Mouse (Mus musculus) heart, embryonic 16.5 days (tissue): ENCODE measurements around the gene Padi3. TPM values are rescaled to one million over a fixed set of nuclear protein-coding genes. Genes with fewer than 3 reads are reported as not detected.

Source experiments
- ATAC-seq: fragments of 200-750 bp; cut with Nextera tagmentation; replicated peaks from 2 replicates; pipeline ENCODE4 v1.8.0; 2017; ENCODE audit warnings: moderate number of reproducible peaks; ENCODE audit not compliant: insufficient read depth, low FRiP score; ENCODE audit errors: extremely low read depth
- H3K27ac ChIP-seq: fragments of 300-500 bp; sonication (generic); 2 replicates; pipeline ENCODE4 v1.5.1; 2014; ENCODE audit warnings: mild to moderate bottlenecking, low read length, control low read depth, moderate library complexity
- H3K27me3 ChIP-seq: fragments of 300-500 bp; sonication (generic); 2 replicates; pipeline ENCODE4 v1.6.1; 2014; ENCODE audit warnings: low read length, mixed read lengths; ENCODE audit not compliant: control insufficient read depth, insufficient read depth
- H3K36me3 ChIP-seq: fragments of 300-500 bp; sonication (generic); 2 replicates; pipeline ENCODE4 v1.6.1; 2014; ENCODE audit not compliant: control insufficient read depth, insufficient read depth
- H3K4me1 ChIP-seq: fragments of 300-500 bp; sonication (generic); 2 replicates; pipeline ENCODE4 v1.6.1; 2014; ENCODE audit warnings: low read length, mixed read lengths; ENCODE audit not compliant: control insufficient read depth, insufficient read depth
- H3K4me2 ChIP-seq: fragments of 300-500 bp; sonication (generic); 2 replicates; pipeline ENCODE4 v1.6.1; 2014; ENCODE audit warnings: low read depth, mild to moderate bottlenecking, control low read depth, low read length
- H3K4me3 ChIP-seq: fragments of 300-500 bp; sonication (generic); 2 replicates; pipeline ENCODE4 v1.5.1; 2014; ENCODE audit warnings: mild to moderate bottlenecking, control low read depth, low read length
- H3K9ac ChIP-seq: fragments of 300-500 bp; sonication (generic); 2 replicates; pipeline ENCODE4 v1.6.1; 2014; ENCODE audit warnings: low read length, control low read depth
- H3K9me3 ChIP-seq: fragments of 300-500 bp; sonication (generic); replicated peaks from 2 replicates; pipeline ENCODE4 v1.6.1; 2016; ENCODE audit warnings: low read length; ENCODE audit not compliant: control insufficient read depth
- WGBS: fragments of 180-500 bp; shearing (Covaris S2); extraction: QIAGEN DNeasy Blood & Tissue Kit; methylation state at CpG from one replicate; pipeline ENCODE4 v1.1.7; 2014; 5-methylcytosine and 5-hydroxymethylcytosine counted together
- polyA plus RNA-seq: library from polyadenylated mRNA; unstranded; fragments of >200 nt; fragmentation: Nextera tagmentation; extraction: Ambion mirVana; gene quantifications from 2 replicates; pipeline ENCODE4 v1.2.1, GENCODE M21; 2015

Gene Padi3
- polyA plus RNA-seq, 1 experiment from 2014 or later: 0.55 TPM

DNA sequence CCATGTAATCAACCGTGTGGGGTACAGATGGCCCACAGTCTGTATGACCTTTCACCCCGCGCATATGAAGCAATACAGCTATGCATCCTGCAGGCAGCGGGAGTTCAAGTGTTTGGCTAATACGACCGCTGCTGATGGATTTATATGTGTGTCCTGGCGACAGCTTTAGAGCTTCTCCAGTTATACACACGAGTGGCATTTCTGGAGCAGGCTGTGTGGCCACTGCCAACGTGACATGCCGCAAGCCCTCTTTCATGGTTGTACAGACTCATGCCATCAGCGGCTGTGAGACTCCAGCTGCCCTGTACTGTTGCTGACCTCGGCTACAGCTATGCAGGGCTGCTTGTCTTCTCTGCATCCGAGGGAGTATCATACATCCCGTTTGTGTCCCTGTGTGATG lies 29.9 kb downstream of the Padi3 start:
- H3K27ac ChIP-seq: peak overlapping the region; percentile 19
- 61% methylated on average over 14 of the region's 14 CpGs for WGBS

DNA sequence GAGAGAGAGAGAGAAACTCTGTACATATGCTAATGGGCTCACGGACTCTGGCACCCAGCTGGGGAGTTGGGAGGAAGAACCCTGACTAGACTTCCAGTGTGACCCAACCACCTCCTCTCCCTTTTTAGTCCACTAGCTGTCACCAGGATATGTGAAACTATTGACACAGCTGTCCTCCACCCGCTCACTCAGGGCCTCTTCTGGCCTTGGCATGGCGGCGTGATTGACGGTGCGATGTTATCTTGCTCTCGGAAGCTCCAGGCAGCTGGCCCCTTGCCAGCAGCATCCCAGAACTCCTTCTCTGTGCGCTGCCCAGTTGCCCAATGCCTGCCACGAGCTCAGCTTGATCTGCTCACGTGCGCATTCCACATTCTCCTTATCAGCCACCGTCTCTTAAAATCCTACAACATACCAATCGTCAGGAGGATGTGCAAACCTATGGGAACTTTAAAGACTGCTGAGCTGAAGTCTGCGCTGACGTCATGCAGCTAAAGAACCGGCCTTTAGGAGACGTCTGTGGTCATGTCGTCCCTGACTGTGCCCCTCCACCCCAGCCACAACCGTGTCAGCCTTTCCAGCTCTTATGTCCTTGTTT lies 30.5 kb downstream of the Padi3 start:
- WGBS: 14% methylated on average over 19 of the region's 19 CpGs
- H3K27ac ChIP-seq: peak overlapping the region; percentile 19

More for the DNA sequence above, 29.9 kb downstream of the Padi3 start:
- Histone ChIP-seq H3K9ac (no peak overlapping the region), H3K27me3 (no peaks in the 10 kb centered on the region), H3K4me3 (no peak overlapping the region), H3K36me3 (no peaks in the 10 kb centered on the region), H3K4me2 (no peak overlapping the region), H3K4me1 (no peaks in the 10 kb centered on the region; the same call in 1 of the 2 replicates), H3K9me3 (0 out of 2 replicates have a peak, but pooled peaks cover 3% of the 10 kb centered on the region)
- no peak for ATAC-seq

DNA sequence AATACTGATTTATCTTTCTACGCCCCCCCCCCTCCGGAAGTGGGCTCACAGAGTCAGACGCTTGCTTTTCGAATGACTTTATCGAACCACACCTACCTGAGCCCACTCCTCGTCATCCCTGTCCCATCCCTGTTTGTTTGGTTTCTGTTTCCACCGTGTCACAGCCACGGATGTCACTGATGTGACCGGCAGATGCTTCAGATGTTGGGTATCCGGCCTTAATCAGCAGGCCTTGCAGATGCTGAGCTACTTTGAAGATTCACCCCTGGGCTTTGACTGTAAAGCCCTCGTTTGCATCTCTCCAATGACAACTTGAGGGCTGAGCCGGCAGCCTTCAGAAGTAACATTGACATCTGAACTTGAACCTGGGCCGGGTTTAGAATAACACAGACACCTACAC lies 33.8 kb downstream of the Padi3 start:
- H3K27ac ChIP-seq: no peak overlapping the region
- no peak overlapping the region for H3K4me3 ChIP-seq
- no peaks in the 10 kb centered on the region; the same call in 1 of the 2 replicates for H3K4me1 ChIP-seq
- no peak for ATAC-seq
- 74% methylated on average over 13 of the region's 13 CpGs for WGBS
- H3K36me3 ChIP-seq: no peaks in the 10 kb centered on the region
- no peaks in the 10 kb centered on the region for H3K9me3 ChIP-seq
- H3K27me3 ChIP-seq: no peaks in the 10 kb centered on the region
- no peak overlapping the region for H3K9ac ChIP-seq
- no peak overlapping the region for H3K4me2 ChIP-seq

More for the DNA sequence above, 30.5 kb downstream of the Padi3 start:
- Histone ChIP-seq H3K27me3 (no peaks in the 10 kb centered on the region), H3K9ac (no peak overlapping the region), H3K36me3 (no peaks in the 10 kb centered on the region), H3K4me3 (no peak overlapping the region), H3K4me1 (no peaks in the 10 kb centered on the region; the same call in 1 of the 2 replicates), H3K4me2 (peak overlapping the region; percentile 25), H3K9me3 (0 out of 2 replicates have a peak, but pooled peaks cover 3% of the 10 kb centered on the region)
- ATAC-seq: peak; percentile 66

GRCm38 (mm10) chr4:140775876-140776275 lies 34.6 kb downstream of the Padi3 start:
- ATAC-seq: no peak
- WGBS: 70% methylated on average over 10 of the region's 10 CpGs

GRCm38 (mm10) chr4:140774893-140775292 lies 35.6 kb downstream of the Padi3 start:
- ATAC-seq: no peak
- no peaks in the 10 kb centered on the region for H3K9me3 ChIP-seq
- H3K27me3 ChIP-seq: no peaks in the 10 kb centered on the region
- no peak overlapping the region for H3K9ac ChIP-seq
- H3K4me1 ChIP-seq: peaks cover 2% of the 10 kb centered on the region; the same call in 1 of the 2 replicates
- no peak overlapping the region for H3K27ac ChIP-seq
- 91% methylated on average over 9 of the region's 9 CpGs for WGBS
- H3K4me3 ChIP-seq: no peak overlapping the region
- H3K36me3 ChIP-seq: no peaks in the 10 kb centered on the region
- H3K4me2 ChIP-seq: no peak overlapping the region

More at GRCm38 (mm10) chr4:140775876-140776275, 34.6 kb downstream of the Padi3 start:
- H3K9ac ChIP-seq: no peak overlapping the region
- no peak overlapping the region for H3K27ac ChIP-seq
- H3K4me1 ChIP-seq: no peaks in the 10 kb centered on the region; the same call in 1 of the 2 replicates
- H3K36me3 ChIP-seq: no peaks in the 10 kb centered on the region
- H3K9me3 ChIP-seq: no peaks in the 10 kb centered on the region
- H3K4me3 ChIP-seq: no peak overlapping the region
- no peaks in the 10 kb centered on the region for H3K27me3 ChIP-seq
- no peak overlapping the region for H3K4me2 ChIP-seq

DNA sequence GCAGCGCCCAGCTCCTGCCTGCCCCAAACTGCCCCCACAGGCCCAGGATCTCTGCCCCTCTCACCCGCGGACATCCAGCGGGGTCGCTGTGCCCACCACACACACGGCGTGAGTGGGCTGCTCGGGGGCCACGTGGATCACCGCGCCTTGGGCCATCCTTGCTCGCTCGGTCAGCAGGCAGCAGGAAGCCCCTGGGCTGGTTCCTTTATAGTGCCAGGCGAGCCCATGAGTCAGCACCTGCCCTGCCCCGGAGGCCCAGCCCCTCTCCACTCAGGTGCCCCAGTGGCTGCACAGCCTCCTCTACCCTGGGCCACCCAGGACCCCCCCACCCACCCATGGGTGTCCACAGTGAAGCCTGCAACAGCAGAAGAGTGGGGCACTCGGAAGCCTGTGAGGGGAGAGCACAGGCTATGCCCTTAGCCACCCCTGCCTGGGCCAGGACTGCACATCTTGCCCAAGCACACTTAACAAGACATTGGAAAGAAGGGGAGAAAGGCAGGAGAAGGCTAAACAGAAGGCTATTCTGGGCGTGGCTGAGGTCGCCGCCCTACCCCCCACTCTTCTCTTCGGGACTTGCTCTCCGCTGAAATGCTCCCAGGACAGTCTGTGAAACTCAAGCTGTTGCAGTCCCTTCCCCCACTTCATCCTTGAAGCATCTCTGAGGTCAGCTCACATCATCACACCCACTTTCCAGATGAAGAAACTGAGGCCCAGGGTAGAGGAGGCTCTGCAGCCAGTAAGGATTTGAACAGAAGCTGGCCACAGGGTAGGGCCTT lies 36.2 kb downstream of the Padi3 start, which contains the start of gene Padi4:
TSS of gene Padi4 (minus strand) at position 212 of the 776 bp plus-strand sequence.
- no peak for ATAC-seq
- H3K9ac ChIP-seq: no peak within 1 kb of the TSS
- WGBS: 81% methylated on average over 21 of the region's 21 CpGs
- H3K4me2 ChIP-seq: no peak within 1 kb of the TSS
- no peak within 1 kb of the TSS for H3K27ac ChIP-seq
- peaks cover 2% of the 10 kb centered on the region; the same call in 1 of the 2 replicates for H3K4me1 ChIP-seq
- no peak within 1 kb of the TSS for H3K4me3 ChIP-seq
- H3K27me3 ChIP-seq: no peaks in the 10 kb centered on the region
- H3K9me3 ChIP-seq: no peaks in the 10 kb centered on the region
- H3K36me3 ChIP-seq: no peaks in the 10 kb centered on the region

DNA sequence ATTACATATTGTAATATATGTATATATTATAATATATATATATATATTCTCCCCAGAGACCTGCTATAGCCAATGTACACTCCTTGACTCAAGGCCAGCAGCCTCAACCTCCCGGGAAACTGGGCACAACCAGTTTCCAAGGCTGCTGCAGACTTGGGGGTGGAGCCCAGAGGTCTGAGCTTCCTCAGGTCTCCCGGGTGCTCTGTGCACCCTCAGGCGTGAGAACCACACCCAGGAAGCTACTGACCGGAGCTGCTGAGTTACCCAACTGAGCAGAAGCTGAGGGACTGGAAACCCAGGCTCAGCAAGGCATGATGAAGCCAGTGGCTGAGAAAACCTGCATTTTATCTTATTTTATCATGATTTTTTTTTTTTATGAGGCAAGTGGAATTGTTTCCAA lies 39.4 kb downstream of the Padi3 start:
- H3K27ac ChIP-seq: no peak overlapping the region
- H3K9ac ChIP-seq: no peak overlapping the region
- H3K4me3 ChIP-seq: no peak overlapping the region
- H3K4me2 ChIP-seq: no peak overlapping the region
- 39% methylated on average over 4 of the region's 4 CpGs for WGBS
- no peaks in the 10 kb centered on the region for H3K36me3 ChIP-seq
- no peaks in the 10 kb centered on the region for H3K27me3 ChIP-seq
- H3K9me3 ChIP-seq: no peaks in the 10 kb centered on the region
- peaks cover 2% of the 10 kb centered on the region; the same call in 1 of the 2 replicates for H3K4me1 ChIP-seq
- ATAC-seq: no peak

DNA sequence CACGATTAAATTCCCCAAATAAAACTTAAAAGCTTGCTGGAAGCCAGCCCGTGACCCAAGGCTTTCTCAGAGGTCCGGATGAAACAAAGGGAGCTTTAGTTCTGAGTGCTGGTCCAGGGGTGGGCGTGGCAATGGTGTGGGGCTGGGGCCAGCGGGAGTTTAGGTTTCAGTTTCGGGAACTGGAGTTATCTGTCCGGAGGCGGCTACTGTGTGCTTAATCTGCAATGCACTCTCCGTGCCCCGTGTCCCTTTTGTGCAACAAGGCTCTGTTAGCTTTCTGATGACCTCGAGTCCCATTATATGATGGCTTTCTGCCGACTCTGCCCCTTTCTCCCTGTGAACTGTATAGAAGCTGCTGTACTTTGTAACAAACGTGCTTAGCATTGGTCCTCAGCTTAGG lies 40.0 kb downstream of the Padi3 start:
- Histone ChIP-seq H3K4me3 (peak overlapping the region; percentile 57), H3K4me2 (peak overlapping the region; percentile 67), H3K27ac (peak overlapping the region; percentile 65), H3K9ac (peak overlapping the region; percentile 66), H3K27me3 (no peaks in the 10 kb centered on the region), H3K36me3 (no peaks in the 10 kb centered on the region), H3K9me3 (no peaks in the 10 kb centered on the region), H3K4me1 (peaks cover 2% of the 10 kb centered on the region; the same call in 1 of the 2 replicates)
- 9% methylated on average over 13 of the region's 13 CpGs for whole genome bisulfite sequencing
- ATAC-seq: peak; percentile 67

DNA sequence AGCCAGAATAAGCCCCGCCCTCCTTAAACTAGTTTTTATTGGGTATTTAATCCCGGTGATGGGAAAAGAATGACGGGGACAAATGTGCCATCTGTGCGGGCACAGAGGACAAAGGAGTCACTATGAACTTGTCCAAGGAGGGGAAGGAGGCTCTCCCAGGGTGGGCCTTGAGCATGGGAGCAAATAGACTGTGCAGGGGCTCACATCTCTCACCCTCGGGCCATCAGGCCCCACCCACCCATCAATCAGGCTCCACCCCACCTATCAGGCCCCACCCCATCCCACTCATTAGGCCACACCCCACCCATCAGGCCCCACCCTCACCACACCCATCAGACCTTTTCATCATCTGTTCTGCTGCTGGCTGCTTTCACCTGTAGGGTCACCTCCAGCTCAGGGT lies 41.5 kb downstream of the Padi3 start:
- no peak overlapping the region for H3K9ac ChIP-seq
- 80% methylated on average over 5 of the region's 5 CpGs for WGBS
- H3K9me3 ChIP-seq: no peaks in the 10 kb centered on the region
- peaks cover 2% of the 10 kb centered on the region; the same call in 1 of the 2 replicates for H3K4me1 ChIP-seq
- no peaks in the 10 kb centered on the region for H3K36me3 ChIP-seq
- H3K27me3 ChIP-seq: no peaks in the 10 kb centered on the region
- H3K27ac ChIP-seq: no peak overlapping the region
- no peak for ATAC-seq
- no peak overlapping the region for H3K4me3 ChIP-seq
- H3K4me2 ChIP-seq: no peak overlapping the region
